Mouse (Mus musculus): ENCODE data around the gene Ak7.

DNA sequence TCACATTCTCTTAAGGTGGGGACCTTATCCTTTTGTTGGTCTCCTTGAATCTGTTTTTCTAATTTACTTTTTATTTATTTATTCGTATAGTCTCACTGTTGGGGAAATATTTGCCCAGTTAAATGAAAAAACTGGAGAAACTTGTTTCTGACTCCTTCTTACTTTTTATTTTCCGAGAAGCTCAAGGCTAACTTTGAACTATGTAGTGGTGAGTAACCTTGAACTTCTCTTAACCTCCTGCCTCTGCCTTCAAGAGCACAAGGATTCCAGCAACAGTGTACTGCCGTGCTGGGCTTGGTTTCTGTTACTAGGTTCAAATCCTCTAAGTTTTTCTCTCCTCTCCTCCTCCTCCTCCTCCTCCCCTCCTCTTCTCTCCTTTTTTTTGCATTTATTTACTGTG lies 55.9 kb downstream of the Ak7 start:
- TF ChIP-seq MAX (IDR thresholded peaks at IDR 0.05; ENCODE audit: low read depth) (no peak), POLR2A (IDR thresholded peaks at IDR 0.05; ENCODE audit: insufficient read length, low read depth) (no peak), CEBPB (IDR thresholded peaks at IDR 0.05; ENCODE audit: insufficient read depth, poor library complexity, severe bottlenecking) (no peak), TCF12 (IDR thresholded peaks at IDR 0.05; ENCODE audit: insufficient read depth, poor library complexity, severe bottlenecking) (no peak), MYOG (IDR thresholded peaks at IDR 0.05; ENCODE audit: control insufficient read depth in 1 of 3, insufficient read depth in 1 of 3, insufficient read length in 2 of 3, low read depth in 2 of 3) (no peak), TCF3 (IDR thresholded peaks at IDR 0.05; ENCODE audit: insufficient read length, low read depth) (no peak)

All from myocyte (in vitro differentiated cells).